Mouse (Mus musculus) Muller cell, postnatal 12 days (primary cell): ENCODE results near the gene Adnp.

Experiments used
- DNase-seq: peaks from one replicate; pipeline ENCODE4 v3.0.0-alpha.2; 2015; ENCODE audit errors: inconsistent ontology term

The Adnp gene

GRCm38 (mm10) chr2:168206725-168207644 lies at the start of gene Adnp:
Gene Adnp, minus strand, starts transcription at chr2:168207112.
- peak; percentile 97 for DNase-seq

GRCm38 (mm10) chr2:168256506-168256905 lies 49.6 kb upstream of the Adnp start:
- no peak for DNase-seq

- no peak for DNase-seq
These were observed 46.9 kb upstream of the Adnp start for GRCm38 (mm10) chr2:168253822-168254221.

- peak; percentile 29 for DNase-seq
These were observed 45.9 kb upstream of the Adnp start for GRCm38 (mm10) chr2:168252639-168253292.

- peak; percentile 35 for DNase-seq
These were observed 43.4 kb upstream of the Adnp start for GRCm38 (mm10) chr2:168250270-168250669.

- peak; percentile 57 for DNase-seq
These were observed 41.9 kb upstream of the Adnp start for GRCm38 (mm10) chr2:168248856-168249245.

GRCm38 (mm10) chr2:168248167-168248855 lies 41.4 kb upstream of the Adnp start:
- DNase-seq: no peak

GRCm38 (mm10) chr2:168245571-168245970 lies 38.7 kb upstream of the Adnp start:
- no peak for DNase-seq

- no peak for DNase-seq
These were observed 36.4 kb upstream of the Adnp start for GRCm38 (mm10) chr2:168243278-168243677.

- no peak for DNase-seq
These were observed 35.9 kb upstream of the Adnp start for GRCm38 (mm10) chr2:168242841-168243240.

- no peak for DNase-seq
These were observed 31.4 kb upstream of the Adnp start for GRCm38 (mm10) chr2:168238335-168238734.

GRCm38 (mm10) chr2:168233286-168233685 lies 26.4 kb upstream of the Adnp start:
- DNase-seq: no peak

- no peak for DNase-seq
These were observed 24.5 kb upstream of the Adnp start for GRCm38 (mm10) chr2:168231471-168231829.

GRCm38 (mm10) chr2:168230773-168231470 lies 24.0 kb upstream of the Adnp start:
- no peak for DNase-seq

- DNase-seq: peak; percentile 92
These were observed 23.3 kb upstream of the Adnp start, which contains the start of the genes Gm20716, Dpm1 and Mocs3 for GRCm38 (mm10) chr2:168230026-168230728. Gene Gm20716, minus strand, starts transcription at chr2:168230364. Gene Dpm1, minus strand, starts transcription at chr2:168230591. Gene Mocs3, plus strand, starts transcription at chr2:168230622.

GRCm38 (mm10) chr2:168229116-168230025 lies 22.5 kb upstream of the Adnp start:
- peak; percentile 59 for DNase-seq

GRCm38 (mm10) chr2:168223326-168223725 lies 16.4 kb upstream of the Adnp start:
- no peak for DNase-seq

GRCm38 (mm10) chr2:168213788-168214397 lies 7.0 kb upstream of the Adnp start:
- no peak for DNase-seq

- no peak for DNase-seq
These were observed 971 bp upstream of the Adnp start for GRCm38 (mm10) chr2:168207883-168208282.
